Mouse (Mus musculus): Measurements from ENCODE around the gene Tmed8. TPM values are rescaled to one million over a fixed set of nuclear protein-coding genes. Genes with fewer than 3 reads are reported as not detected.
"Not testable (repeated sequence)": the region's sequence is repeated elsewhere in the genome, so short reads cannot be mapped to it uniquely, and the experiment has no call there.

Tmed8 gene
- 1 to 10 TPM; 1.6 to 1.8 TPM for total RNA-seq (2021)
- long read RNA-seq, experiment 1 = 0 reads
- long read RNA-seq, experiment 2, partial matches to known transcripts = 0 of 1 reads
- long read RNA-seq, experiment 2, other reads (novel, unspliced or antisense) = 1 of 1 reads

GRCm38 (mm10) chr12:87199973-87200586 is at the start of gene Tmed8:
Gene Tmed8 (minus strand): TSS chr12:87200454.
- peak; percentile 76 for DNase-seq

GRCm38 (mm10) chr12:87238632-87239031 is 38.4 kb upstream of the Tmed8 start, which contains the start of gene Noxred1:
Gene Noxred1 (minus strand): TSS chr12:87238732.
- no peak for DNase-seq

GRCm38 (mm10) chr12:87236882-87237483 is 36.7 kb upstream of the Tmed8 start:
- no peak for DNase-seq

- no peak for DNase-seq
Measured at GRCm38 (mm10) chr12:87230379-87230895, 30.2 kb upstream of the Tmed8 start.

GRCm38 (mm10) chr12:87229633-87230032 is 29.4 kb upstream of the Tmed8 start:
- DNase-seq = no peak

GRCm38 (mm10) chr12:87226801-87227200 is 26.5 kb upstream of the Tmed8 start:
- DNase-seq = no peak

GRCm38 (mm10) chr12:87224950-87225349 is 24.7 kb upstream of the Tmed8 start:
- no peak for DNase-seq

GRCm38 (mm10) chr12:87219362-87219761 is 19.1 kb upstream of the Tmed8 start:
- DNase-seq = no peak

GRCm38 (mm10) chr12:87217596-87217995 is 17.3 kb upstream of the Tmed8 start:
- DNase-seq = no peak

- DNase-seq = no peak
Measured at GRCm38 (mm10) chr12:87216053-87216452, 15.8 kb upstream of the Tmed8 start.

GRCm38 (mm10) chr12:87212844-87213606 is 12.8 kb upstream of the Tmed8 start:
- DNase-seq = no peak

- not testable (repeated sequence) for DNase-seq
Measured at GRCm38 (mm10) chr12:87205789-87206188, 5.5 kb upstream of the Tmed8 start.

- no peak for DNase-seq
Measured at GRCm38 (mm10) chr12:87201694-87202093, 1.4 kb upstream of the Tmed8 start.

- peak; percentile 19 for DNase-seq
Measured at GRCm38 (mm10) chr12:87199206-87199972, 865 bp downstream of the Tmed8 start, which contains the start of gene Samd15. Gene Samd15 (plus strand): TSS chr12:87199723.

- no peak for DNase-seq
Measured at GRCm38 (mm10) chr12:87198792-87199191, 1.5 kb downstream of the Tmed8 start.

GRCm38 (mm10) chr12:87196310-87196709 is 3.9 kb downstream of the Tmed8 start:
- no peak for DNase-seq

GRCm38 (mm10) chr12:87195069-87195468 is 5.2 kb downstream of the Tmed8 start:
- DNase-seq = no peak

GRCm38 (mm10) chr12:87193008-87193407 is 7.2 kb downstream of the Tmed8 start:
- DNase-seq = no peak

GRCm38 (mm10) chr12:87177631-87178030 is 22.6 kb downstream of the Tmed8 start:
- DNase-seq = no peak

GRCm38 (mm10) chr12:87175194-87175946 is 24.9 kb downstream of the Tmed8 start:
- no peak for DNase-seq

- DNase-seq = no peak
Measured at GRCm38 (mm10) chr12:87160815-87161214, 39.4 kb downstream of the Tmed8 start.
